Mouse (Mus musculus) forebrain, embryonic 13.5 days (tissue): ENCODE data around the gene Acat3. TPM values are rescaled to one million over a fixed set of nuclear protein-coding genes. Genes with fewer than 3 reads are reported as not detected.
"Not testable (repeated sequence)": the region's sequence is repeated elsewhere in the genome, so short reads cannot be mapped to it uniquely, and the experiment has no call there.

ENCODE experiments used
- ATAC-seq: fragments of 200-750 bp; cut with Nextera tagmentation; 2 replicates; pipeline ENCODE4 v1.8.0; 2017
- H3K27ac ChIP-seq: fragments of 300-500 bp; sonication (generic); 2 replicates; pipeline ENCODE4 v1.5.1; 2015; ENCODE audit warnings: inconsistent platforms, mild to moderate bottlenecking, moderate library complexity
- H3K27me3 ChIP-seq: fragments of 300-500 bp; sonication (generic); 2 replicates; pipeline ENCODE4 v1.6.1; 2015; ENCODE audit warnings: mild to moderate bottlenecking, inconsistent platforms
- H3K36me3 ChIP-seq: fragments of 300-500 bp; sonication (generic); 2 replicates; pipeline ENCODE4 v1.6.1; 2015; ENCODE audit warnings: mild to moderate bottlenecking, inconsistent platforms; ENCODE audit not compliant: poor library complexity, severe bottlenecking
- H3K4me1 ChIP-seq: fragments of 300-500 bp; sonication (generic); 2 replicates; pipeline ENCODE4 v1.6.1; 2015; ENCODE audit warnings: inconsistent platforms
- H3K4me2 ChIP-seq: fragments of 300-500 bp; sonication (generic); 2 replicates; pipeline ENCODE4 v1.6.1; 2015; ENCODE audit warnings: inconsistent platforms, mild to moderate bottlenecking, moderate library complexity
- H3K4me3 ChIP-seq: fragments of 300-500 bp; sonication (generic); 2 replicates; pipeline ENCODE4 v1.5.1; 2015; ENCODE audit warnings: mild to moderate bottlenecking, inconsistent platforms
- H3K9ac ChIP-seq: fragments of 300-500 bp; sonication (generic); 2 replicates; pipeline ENCODE4 v1.6.1; 2015; ENCODE audit warnings: mild to moderate bottlenecking, inconsistent platforms
- H3K9me3 ChIP-seq: fragments of 300-500 bp; sonication (generic); replicated peaks from 2 replicates; pipeline ENCODE4 v1.6.1; 2016; ENCODE audit warnings: inconsistent platforms
- WGBS: fragments of 180-500 bp; shearing (Covaris S2); methylation state at CpG from one replicate; pipeline ENCODE4 v1.1.7; 2015; 5-methylcytosine and 5-hydroxymethylcytosine counted together
- polyA plus RNA-seq: library from polyadenylated mRNA; unstranded; fragments of >200 nt; fragmentation: Nextera tagmentation; extraction: Ambion mirVana; gene quantifications from 2 replicates; pipeline ENCODE4 v1.2.1, GENCODE M21; 2015

Acat3 gene
- polyA plus RNA-seq, 1 experiment from 2014 or later: 0.71 TPM

DNA sequence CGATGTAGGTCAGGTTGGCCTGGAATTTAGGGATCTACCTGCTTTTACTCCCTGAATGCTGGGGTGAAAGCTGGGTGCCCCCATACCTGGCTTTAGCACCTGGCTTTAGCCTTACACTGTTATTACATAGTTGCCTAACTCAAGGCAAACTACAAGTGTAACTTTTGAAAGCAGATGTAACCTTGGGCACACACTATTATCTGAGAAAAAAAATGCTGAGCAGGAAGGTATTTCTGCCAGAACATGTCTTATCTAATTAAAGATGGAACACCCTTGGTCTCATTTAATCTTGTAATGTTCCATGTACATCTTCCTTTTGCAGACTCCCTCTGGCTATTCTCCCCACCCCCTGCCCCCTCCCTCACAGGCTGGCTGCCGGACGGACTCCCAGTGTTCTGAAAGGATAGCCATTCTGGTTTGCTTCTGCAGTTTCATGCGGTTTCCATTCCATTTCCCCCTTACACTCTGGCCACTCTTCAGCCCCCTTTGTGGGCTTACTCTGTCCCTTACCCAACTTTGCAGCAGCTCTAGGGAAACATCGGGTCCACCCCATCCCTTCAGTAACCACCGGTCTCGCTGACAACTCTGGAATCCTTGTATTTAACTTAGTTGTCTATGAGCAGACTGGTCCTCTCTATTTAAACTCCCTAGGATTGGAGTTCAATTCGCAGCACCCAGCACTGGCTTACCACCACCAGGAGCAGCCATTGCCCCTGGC lies 1.3 kb upstream of the Acat3 start:
- no peaks in the 10 kb centered on the region for H3K9me3 ChIP-seq
- WGBS: 76% methylated on average over 8 of the region's 8 CpGs
- no peak overlapping the region for H3K4me2 ChIP-seq
- H3K27ac ChIP-seq: no peak overlapping the region
- no peak overlapping the region for H3K9ac ChIP-seq
- ATAC-seq: no peak
- H3K27me3 ChIP-seq: no peaks in the 10 kb centered on the region
- peaks cover 12% of the 10 kb centered on the region; the same call in 1 of the 2 replicates for H3K4me1 ChIP-seq
- H3K36me3 ChIP-seq: peaks cover 46% of the 10 kb centered on the region
- no peak overlapping the region for H3K4me3 ChIP-seq

- not testable (repeated sequence) for H3K9ac ChIP-seq, H3K9me3 ChIP-seq, H3K27ac ChIP-seq, H3K27me3 ChIP-seq
- peaks cover 25% of the 10 kb centered on the region for H3K36me3 ChIP-seq
- peak overlapping the region; percentile 53 for H3K4me2 ChIP-seq
- WGBS: 25% methylated on average over 3 of the region's 12 CpGs
- H3K4me1 ChIP-seq: peaks cover 20% of the 10 kb centered on the region
- H3K4me3 ChIP-seq: peak overlapping the region; percentile 24
- ATAC-seq: peak; percentile 48
Measured at GRCm38 (mm10) chr17:12939377-12940148, 837 bp downstream of the Acat3 start.

DNA sequence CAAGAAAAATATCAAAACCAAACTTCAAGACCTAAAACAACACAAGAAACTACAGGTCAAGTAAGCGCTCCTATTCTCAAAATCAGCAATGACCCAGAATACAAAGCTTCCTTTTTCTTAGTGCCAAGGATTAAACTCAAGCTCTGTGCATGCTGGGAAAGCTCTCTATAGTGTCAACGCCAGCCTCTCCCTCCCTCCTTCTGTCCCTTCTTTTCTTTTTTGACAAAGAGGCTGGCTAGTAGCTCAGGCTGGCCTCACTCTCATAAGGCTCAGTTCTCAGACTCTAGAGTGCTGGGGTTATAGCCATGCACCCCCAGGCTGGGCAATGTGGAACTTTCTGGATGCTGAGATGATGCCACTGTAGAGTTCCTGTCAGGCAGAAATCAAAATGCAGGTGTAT lies 2.3 kb downstream of the Acat3 start:
- Histone ChIP-seq H3K4me2 (no peak overlapping the region), H3K27me3 (no peaks in the 10 kb centered on the region), H3K9ac (no peak overlapping the region), H3K27ac (no peak overlapping the region), H3K36me3 (peaks cover 14% of the 10 kb centered on the region), H3K9me3 (no peaks in the 10 kb centered on the region), H3K4me1 (peaks cover 20% of the 10 kb centered on the region), H3K4me3 (no peak overlapping the region)
- ATAC-seq: no peak
- 12% methylated on average over 2 of the region's 2 CpGs for WGBS

GRCm38 (mm10) chr17:12937412-12937970 lies 2.9 kb downstream of the Acat3 start:
- Histone ChIP-seq H3K9me3 (no peaks in the 10 kb centered on the region), H3K36me3 (peaks cover 8% of the 10 kb centered on the region), H3K27me3 (no peaks in the 10 kb centered on the region), H3K9ac (no peak overlapping the region), H3K27ac (no peak overlapping the region), H3K4me1 (peaks cover 20% of the 10 kb centered on the region), H3K4me2 (no peak overlapping the region), H3K4me3 (no peak overlapping the region)
- 81% methylated on average over 2 of the region's 2 CpGs for WGBS
- ATAC-seq: no peak

GRCm38 (mm10) chr17:12935719-12936118 lies 4.7 kb downstream of the Acat3 start:
- ATAC-seq: no peak
- no peaks in the 10 kb centered on the region for H3K9me3 ChIP-seq
- 13% methylated on average over 4 of the region's 4 CpGs for WGBS

DNA sequence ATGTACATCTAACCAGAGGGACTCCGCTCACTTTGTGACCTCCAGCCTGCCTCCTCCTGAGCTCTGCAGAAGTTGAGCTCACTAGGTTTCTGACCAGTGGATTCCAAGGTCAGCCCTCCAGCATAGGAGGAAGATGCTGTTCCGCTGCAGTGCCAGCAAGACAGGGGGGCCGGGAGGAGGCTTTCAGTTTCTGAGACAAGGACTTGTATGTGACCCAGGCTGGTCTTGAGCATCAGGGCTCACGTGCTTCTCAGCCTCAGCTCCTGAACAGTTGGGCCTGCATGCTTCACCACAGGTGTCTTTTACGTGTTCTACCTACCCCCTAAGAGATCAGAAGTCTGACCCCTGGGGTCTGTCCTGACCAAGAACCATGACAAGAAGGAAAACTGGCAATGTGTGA lies 8.8 kb downstream of the Acat3 start:
- not testable (repeated sequence) for H3K9ac ChIP-seq, H3K27ac ChIP-seq, H3K27me3 ChIP-seq, H3K4me2 ChIP-seq, H3K4me3 ChIP-seq, ATAC-seq, H3K4me1 ChIP-seq, H3K9me3 ChIP-seq
- WGBS: 89% methylated on average over 5 of the region's 5 CpGs
- peaks cover 13% of the 10 kb centered on the region for H3K36me3 ChIP-seq

More at GRCm38 (mm10) chr17:12935719-12936118, 4.7 kb downstream of the Acat3 start:
- no peak overlapping the region for H3K9ac ChIP-seq
- no peak overlapping the region for H3K4me2 ChIP-seq
- no peaks in the 10 kb centered on the region for H3K27me3 ChIP-seq
- no peaks in the 10 kb centered on the region for H3K36me3 ChIP-seq
- H3K27ac ChIP-seq: no peak overlapping the region
- H3K4me3 ChIP-seq: no peak overlapping the region
- H3K4me1 ChIP-seq: peaks cover 20% of the 10 kb centered on the region

DNA sequence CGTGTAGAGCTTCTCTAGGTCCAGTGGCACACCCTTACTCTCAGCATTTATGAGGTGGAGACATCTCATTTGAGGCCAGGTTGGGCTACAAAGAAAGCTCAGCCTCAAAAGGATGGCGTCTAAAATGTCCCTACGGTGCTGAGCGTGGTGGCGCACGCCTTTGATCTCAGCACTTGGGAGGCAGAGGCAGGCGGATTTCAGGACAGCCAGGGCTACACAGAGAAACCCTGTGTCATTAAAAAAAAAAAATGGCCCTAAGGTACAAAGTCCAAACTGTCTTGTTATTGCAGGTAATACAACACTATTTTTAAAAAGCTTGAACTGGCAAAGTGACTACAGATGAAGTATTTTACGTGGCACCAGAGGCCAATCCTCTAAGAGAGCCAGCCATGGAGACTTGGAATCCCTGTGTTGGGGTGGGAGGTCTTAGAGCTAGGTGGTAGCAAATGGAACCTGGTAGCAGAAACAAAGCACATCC lies 14.7 kb downstream of the Acat3 start:
- Histone ChIP-seq H3K9me3 (no peaks in the 10 kb centered on the region), H3K27ac (no peak overlapping the region), H3K4me3 (no peak overlapping the region), H3K4me1 (no peaks in the 10 kb centered on the region), H3K4me2 (no peak overlapping the region), H3K36me3 (peaks cover 68% of the 10 kb centered on the region), H3K27me3 (no peaks in the 10 kb centered on the region), H3K9ac (no peak overlapping the region)
- ATAC-seq: no peak
- 87% methylated on average over 8 of the region's 8 CpGs for WGBS

DNA sequence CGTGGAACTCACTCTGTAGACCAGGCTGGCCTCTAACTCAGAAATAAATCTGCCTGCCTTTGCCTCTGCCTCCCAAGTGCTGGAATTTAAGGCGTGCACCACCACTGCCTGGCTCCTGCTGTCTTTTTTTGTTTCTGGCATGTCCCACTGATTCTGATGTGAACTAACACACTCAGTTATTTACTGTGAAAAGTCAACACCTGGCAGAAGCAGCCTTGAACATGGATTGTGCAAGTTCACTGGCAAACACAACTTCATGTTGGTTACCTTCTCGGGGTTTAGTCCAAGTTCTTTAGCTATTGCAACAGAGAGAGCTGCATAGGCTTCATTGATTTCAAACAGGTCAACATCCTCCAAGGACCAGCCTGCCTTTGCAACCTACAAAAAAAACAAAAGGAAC lies 15.4 kb downstream of the Acat3 start:
- no peak overlapping the region for H3K9ac ChIP-seq
- no peaks in the 10 kb centered on the region for H3K4me1 ChIP-seq
- H3K36me3 ChIP-seq: peaks cover 76% of the 10 kb centered on the region
- H3K4me3 ChIP-seq: no peak overlapping the region
- no peaks in the 10 kb centered on the region for H3K9me3 ChIP-seq
- WGBS: 96% methylated on average over 3 of the region's 3 CpGs
- H3K4me2 ChIP-seq: no peak overlapping the region
- H3K27ac ChIP-seq: no peak overlapping the region
- ATAC-seq: no peak
- H3K27me3 ChIP-seq: no peaks in the 10 kb centered on the region

GRCm38 (mm10) chr17:12921073-12921472 lies 19.3 kb downstream of the Acat3 start:
- H3K27ac ChIP-seq: no peak overlapping the region
- whole genome bisulfite sequencing: 97% methylated on average over 1 of the region's 1 CpGs
- H3K36me3 ChIP-seq: peaks cover 74% of the 10 kb centered on the region
- peaks cover 13% of the 10 kb centered on the region for H3K4me1 ChIP-seq
- no peak overlapping the region for H3K4me3 ChIP-seq
- no peaks in the 10 kb centered on the region for H3K9me3 ChIP-seq
- H3K9ac ChIP-seq: no peak overlapping the region
- H3K27me3 ChIP-seq: no peaks in the 10 kb centered on the region
- H3K4me2 ChIP-seq: no peak overlapping the region
- no peak for ATAC-seq

DNA sequence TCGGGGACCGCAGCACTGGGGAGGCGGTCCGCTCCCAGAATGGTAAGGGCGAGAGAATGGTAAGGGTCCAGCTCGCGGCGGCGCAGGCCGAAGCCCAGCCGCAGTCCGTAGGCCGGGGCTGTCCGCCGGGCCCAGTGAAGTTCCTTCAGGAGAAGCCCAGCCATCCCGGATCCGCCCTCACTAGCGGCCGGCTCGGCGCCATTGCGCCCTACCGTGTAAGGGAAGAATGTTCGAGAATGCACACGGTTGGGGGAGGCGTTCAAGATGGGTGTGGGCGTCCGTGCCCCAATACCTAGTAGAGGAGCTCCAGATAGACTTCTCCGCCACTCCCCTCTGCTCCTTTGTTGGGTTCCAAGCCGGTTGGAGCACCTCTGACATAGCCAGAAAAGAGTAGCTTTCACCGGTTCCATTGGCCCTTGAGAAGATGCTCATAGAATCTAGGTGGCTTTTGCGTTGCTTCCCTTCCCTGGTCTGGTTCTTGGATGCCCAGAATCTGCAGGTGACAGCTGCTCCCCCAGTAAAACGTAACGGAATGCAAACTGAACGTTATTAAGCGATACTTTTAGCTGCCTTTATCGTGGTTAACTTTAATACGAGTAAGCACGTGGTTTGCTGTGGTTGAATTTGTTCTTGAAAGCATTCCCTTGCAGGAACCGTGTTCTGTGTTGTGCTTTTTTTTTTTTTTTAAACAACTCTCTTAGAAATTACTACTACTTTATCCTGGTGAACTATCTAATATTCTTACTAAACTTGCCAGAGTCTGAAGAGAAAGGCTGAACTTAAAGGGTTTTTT lies 23.6 kb downstream of the Acat3 start:
- H3K4me2 ChIP-seq: peak overlapping the region; percentile 85
- H3K9me3 ChIP-seq: no peaks in the 10 kb centered on the region
- peak; percentile 57 for ATAC-seq
- peaks cover 58% of the 10 kb centered on the region for H3K36me3 ChIP-seq
- H3K27me3 ChIP-seq: no peaks in the 10 kb centered on the region
- peaks cover 21% of the 10 kb centered on the region for H3K4me1 ChIP-seq
- peak overlapping the region; percentile 96 for H3K4me3 ChIP-seq
- peak overlapping the region; percentile 79 for H3K27ac ChIP-seq
- under 1% methylated on average over 40 of the region's 40 CpGs for WGBS
- H3K9ac ChIP-seq: peak overlapping the region; percentile 98

GRCm38 (mm10) chr17:12915881-12916583 lies 24.4 kb downstream of the Acat3 start, which contains the start of gene Mrpl18:
TSS of gene Mrpl18 (minus strand) at chr17:12916345.
- ATAC-seq: peak; percentile 99
- WGBS: under 1% methylated on average over 56 of the region's 56 CpGs
- Histone ChIP-seq H3K4me3 (peak within 1 kb of the TSS; percentile 96), H3K27me3 (no peaks in the 10 kb centered on the region), H3K4me2 (peak within 1 kb of the TSS; percentile 90), H3K9me3 (no peaks in the 10 kb centered on the region), H3K36me3 (peaks cover 60% of the 10 kb centered on the region), H3K27ac (peak within 1 kb of the TSS; percentile 79), H3K4me1 (peaks cover 21% of the 10 kb centered on the region), H3K9ac (peak within 1 kb of the TSS; percentile 98)
